ENCODE assay signal across 23 mouse cellular contexts in genomic region chr3:108915999-108916398, GRCm38 (mm10). TPM values are rescaled to one million over a fixed set of nuclear protein-coding genes. Genes with fewer than 3 reads are reported as not detected.
DNase-seq lines count a peak whose midpoint lies in the region; ATAC-seq and TF ChIP-seq lines count a peak whose summit lies in the region.
"Had no signal": no experiment of that assay in that cellular context is flagged by ENCODE, and none has a peak within 500 bp of the region (broad histone marks: within the 10 kb centered on the region; RNA-seq: fewer than 3 reads in every experiment).

No protein-coding gene starts in this region.

- H3K4me3 ChIP-seq in liver, adult 2 months (ENCODE audit: insufficient read depth, low read depth, low read length): no peak overlapping the region
- H3K4me3 ChIP-seq: embryonic facial prominence, embryonic 12.5 days; heart, embryonic 15.5 days; hindbrain, embryonic 10.5 days; limb, embryonic 13.5 days had no signal

- ATAC-seq in cerebellum, adult (ENCODE audit: insufficient number of reproducible peaks, low FRiP score, low TSS enrichment): peak; percentile 62
- ATAC-seq: inflammation-experienced regulatory T-cells, adult 6 months had no signal

- H3K79me2 ChIP-seq in liver, adult 2 months (ENCODE audit: control insufficient read depth, insufficient read depth, low read length): no peaks in the 10 kb centered on the region

- H3K9ac ChIP-seq in liver, adult 2 months (ENCODE audit: low read depth, low read length): no peak overlapping the region
- H3K9ac ChIP-seq: embryonic facial prominence, embryonic 12.5 days; heart, embryonic 15.5 days; limb, embryonic 13.5 days had no signal

- peaks cover 2% of the 10 kb centered on the region; the same call in 1 of the 2 replicates for H3K4me1 ChIP-seq in liver, adult 2 months (ENCODE audit: control insufficient read depth, insufficient read depth, low read length)
- H3K4me1 ChIP-seq: embryonic facial prominence, embryonic 12.5 days; heart, embryonic 15.5 days; limb, embryonic 13.5 days had no signal

- DNase-seq in cerebellum, postnatal 4 days (ENCODE audit: low spot score in 2 of 2): no peak
- DNase-seq in liver, adult 2 months (ENCODE audit: extremely low read depth, low read depth, low spot score): peak; percentile 65
- DNase-seq in liver: no peak
- peak; percentile 76 for DNase-seq in cerebellum, adult 9-11 months
- DNase-seq in layer of hippocampus, postnatal 36 days: peak; percentile 31 to 37
- no peak for DNase-seq in spleen, adult 18-20 months
- DNase-seq in adrenal gland, postnatal 4 days (ENCODE audit: low spot score in 2 of 2): no peak
- DNase-seq: kidney, adult 8-10 months; kidney, postnatal 36 days; lung, postnatal 10 days; midbrain, embryonic 14.5 days; retina, postnatal 1 day had no signal

- WGBS in liver, adult 2 months: 66% methylated on average over 1 of the region's 1 CpGs

- no peaks in the 10 kb centered on the region for H3K27me3 ChIP-seq in liver, adult 2 months (ENCODE audit: control insufficient read depth, insufficient read depth, low read length)
- H3K27me3 ChIP-seq: embryonic facial prominence, embryonic 12.5 days; heart, embryonic 15.5 days; limb, embryonic 13.5 days had no signal

- TF ChIP-seq POLR2A in liver, adult 2 months (IDR thresholded peaks at IDR 0.05; ENCODE audit: extremely low read depth, insufficient read depth, low read length): no peak

- H3K36me3 ChIP-seq in liver, adult 2 months (ENCODE audit: control insufficient read depth, insufficient read depth, low read length): no peaks in the 10 kb centered on the region
- H3K36me3 ChIP-seq: embryonic facial prominence, embryonic 12.5 days; heart, embryonic 15.5 days; hindbrain, embryonic 10.5 days; limb, embryonic 13.5 days had no signal

- TF ChIP-seq CTCF in liver, adult 2 months (IDR thresholded peaks at IDR 0.05; ENCODE audit: low read depth, low read length): no peak

- H3K27ac ChIP-seq in liver, adult 2 months (replicated peaks; ENCODE audit: insufficient read depth, low read depth, low read length): no peak overlapping the region
- H3K27ac ChIP-seq: embryonic facial prominence, embryonic 12.5 days; heart, embryonic 15.5 days; limb, embryonic 13.5 days had no signal

RNA-seq across cellular contexts. Expression of gene Prpf38b, which starts 4.5 kb away (rescaled TPM):
- 22.8 and 25.7 TPM in 2 replicates for total RNA-seq in liver, adult 2 months (2014; rRNA removed)
- polyA plus RNA-seq in liver, adult 2 months (2012; rRNA removed): 13.8 and 17.2 TPM in 2 replicates
- total RNA-seq in layer of hippocampus, postnatal 36 days (2021): 10 to 100 TPM; 46.7 to 51.9 TPM
- 10 to 100 TPM; 80.4 to 83.0 TPM for total RNA-seq in adrenal gland, postnatal 4 days (2021)

RNA-seq across cellular contexts. Expression of gene Henmt1, which starts 23.7 kb away (rescaled TPM):
- total RNA-seq in liver, adult 2 months (2014; rRNA removed): not detected in 2 replicates
- not detected in 2 replicates for polyA plus RNA-seq in liver, adult 2 months (2012; rRNA removed)
- 1 to 10 TPM; 1.8 to 2.6 TPM for total RNA-seq in layer of hippocampus, postnatal 36 days (2021)
- under 1 TPM in 1 of 2 experiments, not detected in 1; 0.20 TPM for total RNA-seq in adrenal gland, postnatal 4 days (2021)
- total RNA-seq: common myeloid progenitor, adult 5-6 weeks; granulocyte monocyte progenitor cell, adult 5-6 weeks had no signal
- polyA plus RNA-seq: heart, embryonic 15.5 days; liver, embryonic 16.5 days had no signal

RNA-seq across cellular contexts. Expression of gene Gm9857, which starts 24.2 kb away (rescaled TPM):
- total RNA-seq in liver, adult 2 months (2014; rRNA removed): not detected in 2 replicates
- polyA plus RNA-seq in liver, adult 2 months (2012; rRNA removed): not detected in 2 replicates
- not detected for total RNA-seq in layer of hippocampus, postnatal 36 days (2021)
- total RNA-seq in adrenal gland, postnatal 4 days (2021): not detected
- total RNA-seq: common myeloid progenitor, adult 5-6 weeks; granulocyte monocyte progenitor cell, adult 5-6 weeks; megakaryocyte, adult 5-6 weeks had no signal
- polyA plus RNA-seq: embryonic facial prominence, embryonic 12.5 days; heart, embryonic 15.5 days; hindbrain, embryonic 10.5 days; inflammation-experienced regulatory T-cells, adult 6 months; liver, embryonic 16.5 days; midbrain, embryonic 14.5 days; urinary bladder, adult 2 months had no signal

RNA-seq across cellular contexts. Expression of gene Fndc7, which starts 26.2 kb away (rescaled TPM):
- 0.09 and 0.13 TPM in 2 replicates for total RNA-seq in liver, adult 2 months (2014; rRNA removed)
- 0.02 and 0.09 TPM in 2 replicates for polyA plus RNA-seq in liver, adult 2 months (2012; rRNA removed)
- under 1 TPM in 1 of 2 experiments, not detected in 1; 0.13 TPM for total RNA-seq in layer of hippocampus, postnatal 36 days (2021)
- total RNA-seq in adrenal gland, postnatal 4 days (2021): 1 to 10 TPM; 1.5 to 1.7 TPM
- polyA plus RNA-seq: midbrain, embryonic 14.5 days had no signal

Comparison
In these comparisons a context has a peak if more than half of its experiments do, and no peak if none do; other contexts are left out.
1. DNase-seq: peak in liver, adult 2 months (single experiment), cerebellum, adult 9-11 months (single experiment) and layer of hippocampus, postnatal 36 days (2 of 2); none in cerebellum, postnatal 4 days (0 of 2), liver (single experiment), spleen, adult 18-20 months (0 of 2) and adrenal gland, postnatal 4 days (0 of 2).